ENCODE assay signal across 9 mouse cellular contexts in the genomic region with DNA sequence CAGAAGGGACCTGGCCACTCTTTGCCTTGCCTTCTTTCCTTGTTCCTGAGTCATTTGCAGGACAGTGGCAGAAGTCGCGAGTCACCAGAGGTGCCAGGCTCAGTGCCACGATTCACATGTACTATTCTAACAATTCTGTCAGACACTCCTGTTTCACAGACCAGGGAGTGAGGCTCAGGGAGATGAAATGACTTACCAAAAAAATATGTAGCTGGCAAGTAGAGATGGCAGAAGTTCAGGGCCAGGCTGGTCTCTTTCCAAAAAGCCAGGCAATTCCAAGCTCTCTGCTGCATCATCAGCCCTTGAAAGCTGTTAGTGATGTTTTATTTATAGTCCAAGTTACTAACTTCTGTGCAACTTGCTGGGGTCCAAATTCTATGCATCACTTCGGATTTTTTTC.
DNase-seq lines count a peak whose midpoint lies in the region; ATAC-seq lines count a peak whose summit lies in the region.
"Had no signal": no experiment of that assay in that cellular context is flagged by ENCODE, and none has a peak within 500 bp of the region (broad histone marks: within the 10 kb centered on the region; RNA-seq: fewer than 3 reads in every experiment).

No protein-coding gene starts in this region.

- ATAC-seq in erythroblast, adult 5-6 weeks (replicated peaks; ENCODE audit: low FRiP score, poor library complexity, severe bottlenecking), result no peak

- peak; percentile 67 to 71 for DNase-seq in cerebellum, postnatal 14 days
- DNase-seq in cerebellum, adult 11 months, result no peak
- peak; percentile 30 for DNase-seq in urinary bladder, postnatal 14 days (ENCODE audit: low spot score)
- DNase-seq in urinary bladder, postnatal 4 days (ENCODE audit: low spot score in 2 of 2), result no peak
- peak; percentile 50 to 75 for DNase-seq in layer of hippocampus, adult 18-20 months (ENCODE audit: low spot score in 2 of 2)
- peak; percentile 5 for DNase-seq in lung, postnatal 25 days (ENCODE audit: low spot score)
- DNase-seq in T-cell, adult 2 months (ENCODE audit: low spot score), result no peak
- DNase-seq: liver, embryonic 13.5 days had no signal

Comparison
In these comparisons a context has a peak if more than half of its experiments do, and no peak if none do; other contexts are left out.
1. DNase-seq: peak in cerebellum, postnatal 14 days (2 of 2), urinary bladder, postnatal 14 days (single experiment), layer of hippocampus, adult 18-20 months (2 of 2) and lung, postnatal 25 days (single experiment); none in cerebellum, adult 11 months (single experiment), urinary bladder, postnatal 4 days (0 of 2) and T-cell, adult 2 months (single experiment).